Mouse (Mus musculus) B cell, adult 2 months (primary cell): ENCODE measurements around the gene Gm28372.
"Not testable (repeated sequence)": the region's sequence is repeated elsewhere in the genome, so short reads cannot be mapped to it uniquely, and the experiment has no call there.

Source experiments
- DNase-seq, 2 experiments: peaks; one replicate each; pipeline ENCODE4 v3.0.0; 2022

Gm28372 gene

GRCm38 (mm10) chr2:130404939-130405338 lies at the start of gene Gm28372, which contains the start of gene 1700020A23Rik:
Gene Gm28372, plus strand, starts transcription at chr2:130405239.
Gene 1700020A23Rik, plus strand, starts transcription at chr2:130405259.
- DNase-seq = no peak

DNA sequence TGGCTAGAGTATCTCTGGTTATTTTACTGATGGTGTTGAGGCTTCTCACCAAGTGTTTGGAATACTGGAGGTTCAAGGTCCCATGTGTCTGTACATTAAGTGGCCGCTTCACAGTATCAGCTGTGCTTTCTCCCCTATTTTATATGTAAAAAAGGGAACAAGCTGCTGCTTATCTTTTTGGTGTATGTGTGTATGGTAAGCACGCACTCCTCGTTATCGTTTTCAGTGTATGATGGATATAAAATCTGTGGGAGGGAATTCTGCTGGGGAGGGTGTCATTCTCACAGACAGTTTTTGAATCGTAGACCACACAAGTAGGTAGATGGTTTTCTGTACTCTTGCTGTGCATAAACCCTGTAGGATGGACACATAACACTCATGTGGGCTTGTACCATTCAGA lies 47.5 kb upstream of the Gm28372 start:
- no peak for DNase-seq

- DNase-seq = no peak
Measured at GRCm38 (mm10) chr2:130358852-130359251, 46.2 kb upstream of the Gm28372 start.

GRCm38 (mm10) chr2:130362511-130363026 lies 42.5 kb upstream of the Gm28372 start:
- peak; percentile 22 to 25 for DNase-seq

- no peak for DNase-seq
Measured at GRCm38 (mm10) chr2:130365211-130366094, 39.6 kb upstream of the Gm28372 start.

- no peak for DNase-seq
Measured at GRCm38 (mm10) chr2:130367386-130367785, 37.7 kb upstream of the Gm28372 start.

DNA sequence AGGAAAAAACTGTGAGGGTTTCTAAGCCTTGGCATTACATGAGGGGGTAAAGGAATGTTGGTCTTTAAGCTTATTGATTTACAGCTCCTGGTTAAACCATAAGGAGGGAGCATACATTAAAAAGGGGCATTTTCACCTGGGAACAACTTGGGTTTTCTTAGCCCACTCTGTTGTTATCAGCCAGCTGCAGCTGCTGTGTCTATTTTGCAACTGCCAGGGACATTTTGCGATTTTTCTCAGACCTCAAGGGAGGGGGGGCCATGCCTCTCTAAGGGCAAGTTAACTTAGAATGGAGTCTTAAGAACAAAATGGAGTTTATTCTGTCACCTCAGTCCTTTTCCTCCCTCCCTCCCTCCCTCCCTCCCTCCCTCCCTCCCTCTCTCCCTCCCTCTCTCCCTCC lies 32.0 kb upstream of the Gm28372 start:
- not testable (repeated sequence) for DNase-seq

DNA sequence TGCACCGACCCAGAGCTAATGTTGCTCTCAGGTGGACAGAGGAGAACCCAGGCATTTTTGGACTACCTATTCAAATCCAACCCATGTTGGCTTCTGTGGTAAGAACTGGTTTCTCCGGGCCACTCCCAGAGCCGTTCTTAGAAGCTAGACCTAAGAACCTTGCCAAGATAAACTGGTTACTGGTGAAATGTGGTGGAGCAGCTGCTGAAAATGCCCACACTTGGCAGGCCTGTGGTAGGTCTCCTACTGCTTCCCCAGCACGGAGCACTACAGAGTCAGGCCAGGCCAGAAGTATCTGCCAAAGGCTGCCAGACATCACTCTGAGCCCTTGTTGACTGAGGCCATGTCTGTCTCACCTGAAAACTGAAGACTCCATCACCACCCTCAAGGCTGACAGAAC lies 30.1 kb upstream of the Gm28372 start:
- no peak for DNase-seq

DNA sequence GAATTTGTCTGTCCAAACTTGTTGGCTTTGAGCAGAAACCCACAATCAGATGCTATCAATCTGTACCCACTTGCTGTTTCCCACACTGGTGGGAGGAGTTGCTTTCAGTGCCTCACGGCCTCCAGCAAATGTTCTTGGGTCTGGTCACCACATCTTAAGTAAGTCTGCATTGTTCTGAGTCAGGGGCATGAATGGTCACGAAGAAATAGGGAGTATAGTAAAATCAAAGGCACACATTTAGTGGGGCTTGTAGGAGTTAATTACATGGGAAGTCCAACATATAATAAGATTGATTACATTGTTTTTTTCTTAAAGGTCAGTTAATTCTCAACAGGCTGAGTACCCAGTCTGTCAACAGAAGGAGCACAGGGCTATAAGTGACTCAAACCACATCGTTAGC lies 21.8 kb upstream of the Gm28372 start:
- no peak for DNase-seq

GRCm38 (mm10) chr2:130383895-130384294 lies 21.1 kb upstream of the Gm28372 start:
- DNase-seq = no peak

- no peak for DNase-seq
Measured at GRCm38 (mm10) chr2:130386212-130386611, 18.8 kb upstream of the Gm28372 start.

DNA sequence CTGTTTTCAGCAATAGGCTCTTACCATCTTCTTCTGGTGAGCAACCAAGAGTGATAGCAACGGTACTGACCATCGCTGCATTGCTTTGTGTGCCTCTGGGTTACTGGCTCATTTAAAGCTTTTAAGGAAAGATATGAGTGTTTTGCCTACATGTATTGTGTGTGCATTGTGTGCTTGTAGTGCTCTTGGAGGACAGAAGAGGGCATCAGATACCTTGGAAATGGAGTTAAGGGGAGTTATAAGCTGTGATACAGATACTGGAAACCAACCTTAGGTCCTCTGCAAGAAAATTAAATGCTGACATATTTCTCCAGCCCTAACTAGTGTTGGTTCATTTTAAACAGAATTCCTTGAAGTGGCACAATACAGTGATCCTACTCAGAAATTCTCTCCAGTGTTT lies 16.2 kb upstream of the Gm28372 start:
- DNase-seq = no peak

GRCm38 (mm10) chr2:130390993-130391625 lies 13.9 kb upstream of the Gm28372 start:
- DNase-seq = no peak

DNA sequence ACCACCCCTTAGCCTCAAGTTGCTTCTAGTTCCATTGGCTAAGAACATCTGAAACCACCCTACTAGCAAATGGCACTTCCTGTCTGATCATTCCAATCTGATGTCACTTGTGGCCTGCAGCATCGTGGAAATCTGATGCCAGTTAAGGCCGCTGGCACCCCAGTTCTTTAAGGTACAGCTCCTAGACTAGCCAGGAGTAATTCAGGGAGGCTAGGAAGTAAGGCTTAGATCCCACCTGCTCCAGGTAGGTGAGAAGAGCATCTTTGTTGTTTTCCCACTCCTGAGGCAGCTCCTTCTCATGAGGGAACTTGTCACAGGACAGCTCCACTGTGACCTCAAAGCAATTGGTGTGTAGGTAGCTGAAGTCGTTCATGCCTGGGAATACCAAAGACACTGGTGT lies 12.2 kb upstream of the Gm28372 start:
- no peak for DNase-seq

DNA sequence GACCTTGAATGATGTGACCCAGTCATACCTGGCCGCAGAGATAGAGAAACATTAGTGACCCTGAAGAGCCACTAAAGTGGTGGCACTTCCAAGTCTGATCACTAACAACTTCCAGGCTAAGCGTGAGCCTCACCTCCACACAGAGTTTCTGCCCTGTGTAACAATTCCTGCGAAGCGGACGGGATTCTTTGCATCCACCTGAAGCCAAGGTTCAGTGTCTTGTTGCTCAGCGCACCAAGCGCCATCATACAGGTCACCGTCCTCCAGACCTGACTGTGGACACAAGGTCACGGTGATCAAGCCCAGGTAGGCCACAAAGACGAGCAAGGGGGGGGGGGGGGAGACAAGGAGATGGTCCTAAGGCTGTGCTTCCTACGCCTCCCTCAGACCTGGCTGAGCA lies 9.3 kb upstream of the Gm28372 start:
- no peak for DNase-seq

- DNase-seq = no peak
Measured at GRCm38 (mm10) chr2:130397186-130397985, 7.7 kb upstream of the Gm28372 start, which contains the start of gene Cpxm1. Gene Cpxm1, minus strand, starts transcription at chr2:130397574.

GRCm38 (mm10) chr2:130398091-130398490 lies 6.9 kb upstream of the Gm28372 start:
- no peak for DNase-seq

DNA sequence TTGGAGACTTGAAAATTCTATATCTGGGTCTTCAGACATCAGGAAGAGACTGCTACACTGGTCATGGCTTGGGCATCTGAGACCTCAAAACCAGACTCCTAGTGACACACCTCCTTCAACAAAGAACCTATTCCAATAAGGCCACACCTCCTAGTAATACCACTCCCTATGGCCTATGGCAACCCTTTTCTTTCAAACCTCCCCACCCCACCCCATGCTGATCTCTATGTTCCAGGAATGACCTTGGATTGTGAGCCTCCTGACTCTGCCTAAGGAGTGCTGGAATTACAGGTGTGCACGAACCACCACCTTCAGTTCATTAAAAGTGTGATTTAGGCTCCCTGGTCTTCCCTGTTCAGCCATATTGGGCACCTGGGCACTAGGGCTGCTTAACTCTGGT lies 5.0 kb upstream of the Gm28372 start:
- no peak for DNase-seq

DNA sequence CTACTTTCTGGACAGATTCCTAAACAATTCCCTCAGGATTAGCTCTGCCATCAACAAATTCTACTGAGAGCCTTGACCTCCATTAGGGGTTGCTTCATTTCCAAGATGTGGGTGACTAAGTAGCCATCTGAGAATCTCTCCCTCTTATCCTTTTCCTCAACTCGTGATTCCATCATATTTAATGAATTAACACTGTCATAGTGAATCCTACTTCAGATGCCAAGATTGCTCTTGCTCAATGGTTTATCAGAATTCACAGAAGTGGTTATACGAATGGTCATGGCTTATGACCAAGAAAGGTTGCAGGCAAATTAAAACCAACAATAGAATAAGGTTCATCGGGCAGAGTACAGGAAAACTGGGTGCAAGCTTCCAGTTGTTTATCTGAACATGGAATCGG lies 3.1 kb upstream of the Gm28372 start:
- no peak for DNase-seq

DNA sequence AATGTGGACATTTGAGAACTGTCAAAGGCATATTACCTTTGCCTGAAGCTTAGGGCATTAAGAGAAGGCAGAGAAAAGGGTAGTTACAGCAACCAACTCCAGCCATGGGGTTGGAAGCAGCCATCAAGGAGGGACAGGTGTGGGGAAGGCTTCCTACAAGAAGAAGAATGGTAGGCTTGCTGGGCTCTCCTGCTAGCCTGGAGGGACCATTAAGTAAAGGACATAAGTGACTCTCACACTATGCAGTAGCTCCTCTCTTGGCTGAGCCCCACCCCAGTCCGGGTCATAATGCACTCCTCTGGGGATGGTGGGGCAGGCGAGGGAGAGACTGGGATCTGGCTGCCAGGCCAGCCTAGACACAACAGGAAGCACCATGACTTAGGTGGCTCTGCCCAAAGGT lies 1.1 kb downstream of the Gm28372 start, which contains the start of gene Tmem239:
Tmem239 (plus strand) TSS at position 301 of the 400 bp plus-strand sequence.
- DNase-seq = no peak

- DNase-seq = no peak
Measured at GRCm38 (mm10) chr2:130408194-130408593, 3.2 kb downstream of the Gm28372 start.

GRCm38 (mm10) chr2:130411558-130412495 lies 6.8 kb downstream of the Gm28372 start:
- peak; percentile 81 to 82 for DNase-seq
